Mouse (Mus musculus) intestine, embryonic 16.5 days (tissue): ENCODE measurements at regions not wholly inside any gene's neighbourhood (a gene's known extent, or its start where the extent isn't known, plus 50 kb on each side); places are given as distances from the start of the nearest gene placed in this dataset.

Source experiments
- ATAC-seq: fragments of 200-750 bp; cut with Nextera tagmentation; 2 replicates; pipeline ENCODE4 v1.8.0; 2017; ENCODE audit warnings: moderate TSS enrichment, moderate library complexity
- H3K27ac ChIP-seq: fragments of 300-500 bp; sonication (generic); 2 replicates; pipeline ENCODE4 v1.5.1; 2014; ENCODE audit warnings: mild to moderate bottlenecking, low read length
- H3K27me3 ChIP-seq: fragments of 300-500 bp; sonication (generic); replicated peaks from 2 replicates; pipeline ENCODE4 v1.6.1; 2014; ENCODE audit warnings: low read length, control low read depth, mixed read lengths; ENCODE audit not compliant: control insufficient read depth, insufficient read depth
- H3K36me3 ChIP-seq: fragments of 300-500 bp; sonication (generic); 2 replicates; pipeline ENCODE4 v1.6.1; 2014; ENCODE audit warnings: low read length, control low read depth; ENCODE audit not compliant: control insufficient read depth, insufficient read depth
- H3K4me1 ChIP-seq: fragments of 300-500 bp; sonication (generic); 2 replicates; pipeline ENCODE4 v1.6.1; 2014; ENCODE audit warnings: low read length, control low read depth, mixed read lengths; ENCODE audit not compliant: control insufficient read depth, insufficient read depth
- H3K4me2 ChIP-seq: fragments of 300-500 bp; sonication (generic); 2 replicates; pipeline ENCODE4 v1.6.1; 2014; ENCODE audit warnings: low read depth, low read length, control low read depth
- H3K4me3 ChIP-seq: fragments of 300-500 bp; sonication (generic); 2 replicates; pipeline ENCODE4 v1.5.1; 2014; ENCODE audit warnings: mild to moderate bottlenecking, low read length
- H3K9ac ChIP-seq: fragments of 300-500 bp; sonication (generic); 2 replicates; pipeline ENCODE4 v1.6.1; 2014; ENCODE audit warnings: low read depth, low read length
- H3K9me3 ChIP-seq: fragments of 300-500 bp; sonication (generic); 2 replicates; pipeline ENCODE4 v1.6.1; 2016; ENCODE audit warnings: low read length, control low read depth; ENCODE audit not compliant: control insufficient read depth
- WGBS: fragments of 180-500 bp; shearing (Covaris S2); extraction: QIAGEN DNeasy Blood & Tissue Kit; methylation state at CpG from one replicate; pipeline ENCODE4 v1.1.7; 2014; 5-methylcytosine and 5-hydroxymethylcytosine counted together

DNA sequence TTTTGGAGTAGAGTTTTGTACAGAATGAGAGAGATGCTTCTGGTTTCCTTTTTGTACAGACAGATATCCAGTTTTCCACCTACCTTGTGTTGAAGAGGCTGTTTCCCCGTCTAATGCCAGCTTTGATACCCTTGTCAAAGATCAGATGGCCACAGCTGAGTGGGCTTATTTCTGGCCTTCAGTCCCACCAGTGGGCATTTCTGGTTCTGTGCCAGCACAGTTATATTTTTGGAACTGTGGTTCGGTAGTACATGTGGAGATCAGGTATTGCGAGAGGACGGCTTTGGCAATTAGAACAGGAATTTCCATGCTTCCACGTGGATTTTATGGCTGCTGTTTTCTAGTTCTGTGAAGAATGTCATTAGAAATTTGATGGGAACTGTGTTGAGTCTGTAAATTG is 302.5 kb upstream of the Cxcr4 start:
- Histone ChIP-seq H3K27ac (no peak overlapping the region), H3K27me3 (no peaks in the 10 kb centered on the region), H3K4me3 (no peak overlapping the region), H3K36me3 (no peaks in the 10 kb centered on the region), H3K9me3 (no peaks in the 10 kb centered on the region), H3K4me1 (no peaks in the 10 kb centered on the region), H3K9ac (no peak overlapping the region), H3K4me2 (no peak overlapping the region)
- 85% methylated on average over 5 of the region's 5 CpGs for WGBS
- no peak for ATAC-seq

DNA sequence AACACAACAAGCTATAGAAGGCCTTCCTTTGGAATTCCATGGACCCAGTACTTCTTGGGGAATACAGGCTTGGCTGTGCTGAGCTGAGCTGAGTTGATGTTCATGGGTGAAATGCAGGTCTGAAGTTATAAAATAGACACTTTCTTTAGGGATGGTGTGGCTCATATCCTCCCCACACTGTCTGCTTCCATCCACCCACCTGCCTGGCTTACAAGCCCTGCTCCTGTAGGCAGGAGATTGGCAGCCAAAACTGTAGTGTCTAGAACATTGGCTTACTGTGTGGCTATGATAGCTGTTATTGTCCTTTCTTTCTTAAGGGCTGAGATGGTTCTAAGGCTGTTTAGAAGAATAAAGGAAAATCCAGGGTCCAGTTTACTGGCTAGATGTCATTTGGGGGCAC is 286.2 kb upstream of the Cxcr4 start:
- H3K9me3 ChIP-seq: no peaks in the 10 kb centered on the region
- H3K27ac ChIP-seq: no peak overlapping the region
- no peaks in the 10 kb centered on the region for H3K4me1 ChIP-seq
- no peak overlapping the region for H3K9ac ChIP-seq
- H3K36me3 ChIP-seq: no peaks in the 10 kb centered on the region
- ATAC-seq: no peak
- H3K4me3 ChIP-seq: no peak overlapping the region
- no peaks in the 10 kb centered on the region for H3K27me3 ChIP-seq
- no peak overlapping the region for H3K4me2 ChIP-seq

DNA sequence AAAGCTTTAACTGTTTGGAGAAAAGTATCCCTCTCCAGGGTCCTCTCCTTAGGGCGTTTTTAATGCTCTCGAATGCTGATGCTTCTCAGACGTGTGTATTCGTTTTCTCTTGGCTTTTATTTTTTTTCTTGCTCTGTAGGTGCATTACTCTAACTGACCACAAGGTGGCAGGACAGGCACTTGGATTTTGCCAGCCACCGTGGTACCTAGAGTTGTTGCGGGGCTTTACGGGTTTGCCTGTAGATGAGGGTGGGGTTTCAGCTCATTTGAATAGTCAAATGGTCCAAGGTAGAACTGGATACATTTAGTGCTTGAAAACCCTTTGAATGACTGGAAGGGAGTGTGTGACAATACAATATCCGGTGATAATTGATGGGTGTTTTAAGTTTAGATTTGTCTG is 283.2 kb upstream of the Cxcr4 start:
- Histone ChIP-seq H3K27me3 (no peaks in the 10 kb centered on the region), H3K27ac (no peak overlapping the region), H3K4me1 (no peaks in the 10 kb centered on the region), H3K4me2 (no peak overlapping the region), H3K36me3 (no peaks in the 10 kb centered on the region), H3K9me3 (no peaks in the 10 kb centered on the region), H3K9ac (no peak overlapping the region), H3K4me3 (no peak overlapping the region)
- 12% methylated on average over 8 of the region's 8 CpGs for WGBS
- ATAC-seq: no peak

DNA sequence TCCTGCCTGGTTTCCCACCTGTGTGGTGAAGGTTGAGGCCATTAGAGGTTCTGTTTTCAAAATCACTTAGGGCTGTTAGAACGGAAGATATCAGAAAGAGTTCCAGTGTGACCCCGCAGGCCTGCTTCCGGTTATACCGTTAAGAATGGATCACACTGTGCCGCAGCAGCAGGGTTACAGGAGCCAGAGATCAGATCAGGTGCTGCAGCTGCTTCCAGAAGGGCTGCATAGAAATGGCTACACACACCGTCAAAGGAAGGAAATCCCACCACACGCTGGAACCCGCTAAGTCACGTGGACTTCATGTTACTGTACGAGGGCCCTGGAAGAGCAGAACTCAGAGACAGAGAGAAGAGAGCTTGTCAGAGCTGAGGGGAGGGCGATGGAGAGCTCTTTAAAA is 282.1 kb upstream of the Cxcr4 start:
- Histone ChIP-seq H3K9me3 (no peaks in the 10 kb centered on the region), H3K4me2 (no peak overlapping the region), H3K27ac (no peak overlapping the region), H3K36me3 (no peaks in the 10 kb centered on the region), H3K9ac (no peak overlapping the region), H3K4me3 (no peak overlapping the region), H3K4me1 (no peaks in the 10 kb centered on the region), H3K27me3 (no peaks in the 10 kb centered on the region)
- ATAC-seq: no peak
- 86% methylated on average over 11 of the region's 11 CpGs for WGBS

DNA sequence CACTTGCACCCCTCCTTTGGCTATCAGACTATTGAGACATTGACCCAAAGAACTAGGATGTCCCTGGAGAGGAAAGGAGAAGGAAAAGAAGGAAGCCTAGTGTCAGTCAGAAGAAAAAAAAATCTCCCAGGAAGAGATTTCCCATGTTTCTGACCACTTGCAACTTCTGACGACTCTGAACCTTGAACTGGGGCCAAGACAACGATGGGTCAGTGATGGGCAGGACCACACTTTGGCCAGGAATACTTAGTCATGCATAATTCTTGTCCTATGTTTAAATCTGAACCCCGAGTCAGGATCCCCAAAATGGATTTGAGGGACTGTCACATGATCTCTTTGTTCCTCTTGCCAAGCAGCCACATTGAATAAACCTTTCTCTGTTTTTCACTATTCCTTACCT is 276.7 kb upstream of the Cxcr4 start:
- Histone ChIP-seq H3K27me3 (no peaks in the 10 kb centered on the region), H3K9ac (no peak overlapping the region), H3K27ac (no peak overlapping the region), H3K4me3 (no peak overlapping the region), H3K4me2 (no peak overlapping the region), H3K36me3 (no peaks in the 10 kb centered on the region), H3K4me1 (no peaks in the 10 kb centered on the region), H3K9me3 (no peaks in the 10 kb centered on the region)
- ATAC-seq: no peak
- 67% methylated on average over 3 of the region's 3 CpGs for WGBS

DNA sequence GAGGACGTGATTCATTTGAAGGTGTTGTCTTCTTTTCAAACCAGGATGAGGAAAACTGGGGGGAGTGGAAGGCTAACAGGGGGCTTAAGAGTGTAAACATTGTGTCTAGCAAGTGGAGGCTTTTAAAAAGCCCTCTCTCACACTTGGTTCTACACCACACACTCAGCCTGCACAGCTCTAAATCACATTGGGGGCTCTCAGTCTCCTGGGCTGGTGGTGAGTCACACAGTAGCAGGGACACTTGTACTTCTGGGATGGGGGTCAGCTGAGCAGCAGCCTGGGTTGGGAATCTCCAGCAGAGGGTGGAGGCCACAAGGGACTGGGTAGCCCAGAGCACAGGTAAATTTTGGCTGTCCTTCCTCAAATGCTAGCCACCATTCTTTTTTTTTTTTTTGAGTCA is 268.4 kb upstream of the Cxcr4 start:
- Histone ChIP-seq H3K27me3 (no peaks in the 10 kb centered on the region), H3K9ac (no peak overlapping the region), H3K4me3 (no peak overlapping the region), H3K36me3 (no peaks in the 10 kb centered on the region), H3K4me2 (no peak overlapping the region), H3K4me1 (no peaks in the 10 kb centered on the region), H3K9me3 (no peaks in the 10 kb centered on the region), H3K27ac (no peak overlapping the region)
- 35% methylated on average over 1 of the region's 1 CpGs for WGBS
- no peak for ATAC-seq

DNA sequence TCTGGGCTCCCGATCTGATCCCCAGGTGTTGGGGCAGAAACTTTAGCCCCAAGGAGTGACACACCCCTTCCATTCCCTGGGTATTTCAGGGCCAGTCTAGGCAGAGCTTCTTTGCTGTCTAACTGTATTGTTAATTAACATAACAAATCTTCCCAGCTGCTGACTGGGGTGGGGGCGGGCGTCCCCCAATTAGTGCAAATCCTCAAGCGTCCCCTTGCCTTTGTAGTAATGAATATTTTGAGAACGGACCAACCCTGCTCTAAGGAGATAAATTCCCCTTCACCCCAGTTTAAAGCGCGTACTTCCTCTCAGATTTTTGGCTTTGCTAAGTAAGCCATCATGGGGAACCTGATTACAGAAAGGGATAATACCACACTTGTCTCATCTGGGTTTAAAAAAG is 268.0 kb upstream of the Cxcr4 start:
- no peak for ATAC-seq
- H3K4me1 ChIP-seq: no peaks in the 10 kb centered on the region
- no peaks in the 10 kb centered on the region for H3K36me3 ChIP-seq
- no peak overlapping the region for H3K9ac ChIP-seq
- WGBS: 34% methylated on average over 7 of the region's 7 CpGs
- H3K9me3 ChIP-seq: no peaks in the 10 kb centered on the region
- H3K27me3 ChIP-seq: no peaks in the 10 kb centered on the region
- H3K27ac ChIP-seq: no peak overlapping the region
- H3K4me3 ChIP-seq: no peak overlapping the region
- H3K4me2 ChIP-seq: no peak overlapping the region

DNA sequence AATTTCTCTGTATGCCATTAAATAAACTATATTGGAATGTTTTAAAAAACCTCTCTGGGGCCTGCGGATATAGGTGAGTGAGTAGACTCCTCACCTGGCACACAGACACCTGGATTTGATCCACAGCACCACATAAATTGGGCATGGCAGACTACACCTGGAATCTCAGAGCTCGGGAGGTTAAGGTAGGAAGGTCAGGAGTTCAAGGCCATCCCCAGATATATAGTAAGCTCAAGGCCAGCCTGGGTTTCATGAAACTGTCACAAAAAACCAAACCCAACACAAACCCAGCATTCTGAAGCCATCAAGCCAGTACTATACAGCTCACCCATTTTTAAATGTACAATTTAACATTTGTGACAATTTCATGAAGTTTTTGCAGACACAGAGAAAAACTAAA is 266.6 kb upstream of the Cxcr4 start:
- Histone ChIP-seq H3K27ac (no peak overlapping the region), H3K9me3 (no peaks in the 10 kb centered on the region), H3K36me3 (no peaks in the 10 kb centered on the region), H3K9ac (no peak overlapping the region), H3K4me2 (no peak overlapping the region), H3K4me1 (no peaks in the 10 kb centered on the region), H3K4me3 (no peak overlapping the region), H3K27me3 (no peaks in the 10 kb centered on the region)
- 73% methylated on average over 2 of the region's 2 CpGs for WGBS
- no peak for ATAC-seq

DNA sequence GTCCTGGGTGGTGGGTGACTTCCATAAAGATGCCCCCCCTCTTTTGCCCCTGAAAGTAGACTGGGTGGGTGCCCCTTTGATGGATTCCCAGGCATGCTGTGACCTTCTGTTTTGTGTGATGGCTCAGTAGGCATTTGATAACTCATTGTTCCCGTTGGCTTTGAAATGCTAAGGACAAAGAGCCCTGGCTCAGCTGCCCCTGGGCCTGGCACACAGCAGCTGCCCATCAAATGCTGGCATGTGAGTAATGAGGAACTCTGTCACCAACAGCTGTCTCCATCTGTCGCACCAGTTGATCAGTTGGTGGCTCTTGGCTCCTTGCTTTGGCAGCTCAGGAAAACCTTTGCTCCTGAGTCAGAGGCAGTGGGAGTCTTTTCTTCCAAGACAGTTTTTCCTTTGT is 264.8 kb upstream of the Cxcr4 start:
- Histone ChIP-seq H3K4me1 (no peaks in the 10 kb centered on the region), H3K9ac (no peak overlapping the region)
- WGBS: 57% methylated on average over 2 of the region's 2 CpGs

DNA sequence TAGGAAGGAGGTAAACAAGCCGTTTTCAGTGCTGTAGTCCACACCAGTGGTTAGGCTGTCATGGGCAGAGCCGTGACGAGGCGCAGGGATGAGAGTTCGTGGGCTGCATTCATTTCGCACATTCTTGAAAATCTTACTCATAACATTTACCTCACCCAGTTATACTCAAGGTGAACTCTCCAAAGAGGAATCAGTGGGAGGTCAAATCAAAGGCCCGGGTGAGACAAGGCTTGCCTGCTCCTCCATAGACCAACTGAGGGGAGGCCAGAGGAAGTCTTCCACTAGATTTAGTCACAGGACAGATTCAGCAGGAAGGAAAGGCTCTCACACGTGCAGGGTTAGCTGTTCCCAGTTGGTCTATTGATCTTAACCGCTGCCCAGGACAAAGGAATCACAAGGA is 262.6 kb upstream of the Cxcr4 start:
- H3K9ac ChIP-seq: no peak overlapping the region
- no peak overlapping the region for H3K4me3 ChIP-seq
- ATAC-seq: no peak
- 58% methylated on average over 9 of the region's 9 CpGs for WGBS
- no peaks in the 10 kb centered on the region for H3K9me3 ChIP-seq
- no peaks in the 10 kb centered on the region for H3K27me3 ChIP-seq
- H3K4me2 ChIP-seq: no peak overlapping the region
- H3K27ac ChIP-seq: no peak overlapping the region
- no peaks in the 10 kb centered on the region for H3K4me1 ChIP-seq
- H3K36me3 ChIP-seq: no peaks in the 10 kb centered on the region

More for the DNA sequence above, 264.8 kb upstream of the Cxcr4 start:
- Histone ChIP-seq H3K4me2 (no peak overlapping the region), H3K4me3 (no peak overlapping the region), H3K27me3 (no peaks in the 10 kb centered on the region), H3K36me3 (no peaks in the 10 kb centered on the region), H3K27ac (no peak overlapping the region), H3K9me3 (no peaks in the 10 kb centered on the region)
- no peak for ATAC-seq
